Mouse (Mus musculus) testis, adult 2 months (tissue): ENCODE results near the gene Uxs1. TPM values are rescaled to one million over a fixed set of nuclear protein-coding genes. Genes with fewer than 3 reads are reported as not detected.

Experiments
- H3K27ac ChIP-seq: fragments of 200-500 bp; 2 replicates; pipeline ENCODE4 v1.5.1; 2012; ENCODE audit warnings: low read depth, low read length; ENCODE audit not compliant: control insufficient read depth, insufficient read depth
- H3K27me3 ChIP-seq: fragments of 200-500 bp; 2 replicates; pipeline ENCODE4 v1.6.1; 2012; ENCODE audit warnings: mild to moderate bottlenecking, low read length, moderate library complexity; ENCODE audit not compliant: control insufficient read depth, insufficient read depth
- H3K36me3 ChIP-seq: fragments of 200-500 bp; 2 replicates; pipeline ENCODE4 v1.6.1; 2012; ENCODE audit warnings: mild to moderate bottlenecking, low read length; ENCODE audit not compliant: control insufficient read depth, insufficient read depth
- H3K4me1 ChIP-seq: fragments of 200-500 bp; 2 replicates; pipeline ENCODE4 v1.6.1; 2012; ENCODE audit warnings: low read length; ENCODE audit not compliant: control insufficient read depth, insufficient read depth
- H3K4me3 ChIP-seq: fragments of 200-500 bp; 2 replicates; pipeline ENCODE4 v1.5.1; 2012; ENCODE audit warnings: low read depth, mild to moderate bottlenecking, low read length, moderate library complexity, mixed read lengths; ENCODE audit not compliant: control insufficient read depth
- CTCF ChIP-seq: fragments of 200-500 bp; IDR thresholded peaks from 2 replicates; pipeline ENCODE4 v1.5.1; 2012; ENCODE audit warnings: low read depth, mild to moderate bottlenecking, inconsistent platforms, low read length, moderate library complexity; ENCODE audit not compliant: control insufficient read depth, insufficient read depth, insufficient replicate concordance
- POLR2A ChIP-seq: fragments of 200-500 bp; IDR thresholded peaks from 2 replicates; pipeline ENCODE4 v1.6.1; 2012; ENCODE audit warnings: low read depth, mild to moderate bottlenecking, inconsistent platforms, low read length, moderate library complexity; ENCODE audit not compliant: control insufficient read depth
- polyA plus RNA-seq: library from polyadenylated mRNA; depleted of rRNA; stranded (reverse); fragments of >200 nt; gene quantifications from 2 replicates; pipeline ENCODE4 v1.2.3, GENCODE M21; 2012; rRNA removed

Gene Uxs1
- polyA plus RNA-seq, 1 experiment, result 23.7 TPM

DNA sequence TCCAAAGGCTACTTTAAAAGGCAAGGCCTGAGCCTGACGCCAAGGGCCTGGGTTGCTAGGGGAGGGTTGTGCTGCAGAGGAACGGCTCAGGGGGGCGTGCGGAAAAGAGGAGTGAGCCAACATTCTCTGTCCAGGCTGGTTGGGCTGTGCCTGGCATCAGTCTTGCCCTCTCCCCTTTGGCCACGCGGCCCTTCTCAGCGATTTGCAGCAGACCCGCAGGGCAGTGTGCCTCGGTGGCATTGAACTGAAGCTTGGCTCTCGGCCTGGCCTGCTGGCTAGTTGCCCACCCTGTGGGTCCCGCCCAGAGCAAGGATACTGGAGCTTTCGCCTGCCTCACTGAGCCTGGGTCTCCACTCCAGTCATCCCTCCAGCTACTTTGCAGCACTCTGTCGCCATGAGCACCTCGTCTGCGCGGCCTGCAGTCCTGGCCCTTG lies 97.1 kb downstream of the Uxs1 start, which contains the start of gene 1500015O10Rik:
TSS of gene 1500015O10Rik (plus strand) at position 112 of the 434 bp plus-strand sequence.
- H3K4me1 ChIP-seq, result peaks cover 4% of the 10 kb centered on the region
- TF ChIP-seq POLR2A, result no peak
- no peak for TF ChIP-seq CTCF
- no peak within 1 kb of the TSS for H3K4me3 ChIP-seq
- no peaks in the 10 kb centered on the region for H3K36me3 ChIP-seq
- H3K27ac ChIP-seq, result no peak within 1 kb of the TSS
- H3K27me3 ChIP-seq, result no peaks in the 10 kb centered on the region

GRCm38 (mm10) chr1:43722459-43722858 lies 105.1 kb downstream of the Uxs1 start:
- Histone ChIP-seq H3K4me3 (no peak overlapping the region), H3K27me3 (no peaks in the 10 kb centered on the region)

GRCm38 (mm10) chr1:43718793-43719192 lies 108.8 kb downstream of the Uxs1 start:
- H3K4me3 ChIP-seq, result no peak overlapping the region
- H3K27me3 ChIP-seq, result no peaks in the 10 kb centered on the region
- TF ChIP-seq CTCF (no peak), POLR2A (no peak)
- no peaks in the 10 kb centered on the region for H3K4me1 ChIP-seq
- no peaks in the 10 kb centered on the region for H3K36me3 ChIP-seq
- H3K27ac ChIP-seq, result no peak overlapping the region

More at GRCm38 (mm10) chr1:43722459-43722858, 105.1 kb downstream of the Uxs1 start:
- Histone ChIP-seq H3K27ac (no peak overlapping the region), H3K4me1 (no peaks in the 10 kb centered on the region), H3K36me3 (no peaks in the 10 kb centered on the region)
- TF ChIP-seq POLR2A, result no peak
- TF ChIP-seq CTCF, result no peak

DNA sequence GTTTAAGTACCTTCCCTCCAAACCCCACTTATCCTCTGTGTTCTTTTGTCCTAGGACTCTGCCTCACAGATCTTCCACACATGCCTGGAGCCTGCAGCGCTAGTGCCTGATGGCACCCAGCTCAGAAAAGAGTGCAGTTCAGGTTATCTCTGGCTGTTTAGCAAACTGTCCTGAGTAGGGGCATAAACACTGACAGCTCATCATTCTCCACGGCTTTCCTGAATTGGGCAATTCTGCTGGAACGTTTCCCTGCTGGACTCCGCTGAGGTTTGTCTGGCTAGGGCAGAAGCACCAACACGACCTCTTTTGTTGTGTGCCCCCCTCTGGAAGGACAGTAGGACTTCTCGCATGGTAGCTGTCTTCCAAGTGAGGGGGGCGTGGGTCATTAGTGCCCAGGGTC lies 109.6 kb downstream of the Uxs1 start:
- no peaks in the 10 kb centered on the region for H3K27me3 ChIP-seq
- H3K4me3 ChIP-seq, result no peak overlapping the region
- no peak overlapping the region for H3K27ac ChIP-seq
- H3K4me1 ChIP-seq, result no peaks in the 10 kb centered on the region
- TF ChIP-seq CTCF (no peak), POLR2A (no peak)
- H3K36me3 ChIP-seq, result no peaks in the 10 kb centered on the region

DNA sequence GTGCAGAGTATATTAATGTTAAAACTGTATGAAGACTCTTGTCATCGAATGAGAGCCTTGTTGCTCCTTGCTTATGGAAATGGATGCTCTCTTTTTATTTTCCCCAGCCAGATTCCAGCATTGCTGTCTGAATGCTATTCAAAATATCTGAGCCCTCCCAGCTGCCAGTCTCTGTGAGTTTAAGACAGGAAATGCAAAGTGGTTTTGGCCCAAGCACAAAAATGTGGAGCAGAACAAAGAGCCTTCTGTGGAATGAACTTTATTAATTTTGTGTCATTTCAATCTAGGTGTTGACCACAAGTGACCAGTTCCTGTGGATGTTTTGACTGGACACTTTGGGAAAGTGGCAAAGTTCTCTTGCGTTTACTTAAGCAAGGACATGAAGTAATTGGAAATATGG lies 112.8 kb downstream of the Uxs1 start:
- H3K27ac ChIP-seq, result no peak overlapping the region

DNA sequence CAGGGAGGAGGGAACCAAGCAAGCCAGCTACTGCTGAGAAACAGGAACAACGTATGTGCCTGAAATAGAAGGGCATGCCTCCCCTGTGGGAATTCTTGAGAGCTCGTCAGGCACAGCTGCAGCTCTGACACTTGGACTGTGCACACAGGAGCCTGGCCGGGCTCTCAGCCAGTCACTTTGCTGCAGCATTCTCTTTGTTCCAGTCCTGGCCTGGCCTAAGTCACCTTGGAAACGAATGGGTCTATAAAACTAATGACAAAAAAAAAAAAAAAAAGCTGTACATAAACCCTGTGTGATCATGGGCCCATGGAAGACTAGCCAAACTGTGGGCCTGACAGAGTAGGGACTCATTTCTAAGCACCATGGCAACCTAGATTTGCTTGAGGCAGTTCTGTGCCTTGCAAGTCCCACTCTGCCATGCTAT lies 129.0 kb downstream of the Uxs1 start:
- Histone ChIP-seq H3K36me3 (no peaks in the 10 kb centered on the region), H3K27ac (no peak overlapping the region), H3K27me3 (no peaks in the 10 kb centered on the region), H3K4me3 (no peak overlapping the region), H3K4me1 (no peaks in the 10 kb centered on the region)
- no peak for TF ChIP-seq CTCF

More for the DNA sequence above, 112.8 kb downstream of the Uxs1 start:
- Histone ChIP-seq H3K36me3 (no peaks in the 10 kb centered on the region), H3K27me3 (no peaks in the 10 kb centered on the region), H3K4me1 (no peaks in the 10 kb centered on the region), H3K4me3 (no peak overlapping the region)
- TF ChIP-seq CTCF (no peak), POLR2A (no peak)

Other genes starting within 250 kb of the Uxs1 start
- gene 1500015O10Rik, start 97.2 kb downstream of the Uxs1 start, polyA plus RNA-seq, result 0.40 and 0.76 TPM in 2 replicates
- 27.8 and 35.4 TPM in 2 replicates for gene Tpp2, start 105.8 kb upstream of the Uxs1 start, polyA plus RNA-seq
- gene Mettl21c, start 192.2 kb upstream of the Uxs1 start, polyA plus RNA-seq, result 0.07 TPM in 1 of 2 replicates, not detected in the other
- 3.4 and 4.5 TPM in 2 replicates for gene Gm8251, start 234.1 kb upstream of the Uxs1 start, polyA plus RNA-seq